Mouse (Mus musculus) cerebellum, adult 2 months (tissue): ENCODE measurements around the gene Ptk6.

Source experiments
- CTCF ChIP-seq: fragments of 200-500 bp; IDR thresholded peaks from 2 replicates; pipeline ENCODE4 v1.5.1; 2011; ENCODE audit warnings: low read depth, mild to moderate bottlenecking, control low read depth, low read length, moderate library complexity, borderline replicate concordance; ENCODE audit not compliant: insufficient read depth
- POLR2A ChIP-seq: fragments of 200-500 bp; IDR thresholded peaks from 2 replicates; pipeline ENCODE4 v1.6.1; 2011; ENCODE audit warnings: low read length, control low read depth, borderline replicate concordance; ENCODE audit not compliant: insufficient read depth

DNA sequence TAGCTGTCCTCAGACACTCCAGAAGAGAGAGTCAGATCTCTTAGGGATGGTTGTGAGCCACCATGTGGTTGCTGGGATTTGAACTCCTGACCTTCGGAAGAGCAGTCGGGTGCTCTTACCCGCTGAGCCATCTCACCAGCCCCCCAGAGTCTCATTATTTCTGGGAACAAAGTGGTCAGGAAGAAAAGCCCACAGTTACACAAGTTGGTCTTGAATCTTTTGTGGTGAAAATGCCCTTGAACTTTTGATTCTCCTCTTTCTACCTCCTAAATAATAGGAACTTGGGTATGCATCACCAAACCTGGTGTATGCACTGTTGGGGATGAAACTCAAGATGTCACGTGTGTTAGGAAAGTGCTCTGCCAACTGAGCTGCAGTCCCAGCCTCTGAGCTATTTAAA, 10.7 kb downstream of the Ptk6 start:
- TF ChIP-seq CTCF (no peak), POLR2A (no peak)
